Mouse (Mus musculus) adrenal gland (tissue): Measurements from ENCODE around the gene Sla2.

ENCODE experiments used
- intact Hi-C: fragments of 180-260 bp; cut with DNase I; formaldehyde crosslinking; loops from one replicate; pipeline ENCODE4 v1.15.1; 2025

Sla2 gene

DNA sequence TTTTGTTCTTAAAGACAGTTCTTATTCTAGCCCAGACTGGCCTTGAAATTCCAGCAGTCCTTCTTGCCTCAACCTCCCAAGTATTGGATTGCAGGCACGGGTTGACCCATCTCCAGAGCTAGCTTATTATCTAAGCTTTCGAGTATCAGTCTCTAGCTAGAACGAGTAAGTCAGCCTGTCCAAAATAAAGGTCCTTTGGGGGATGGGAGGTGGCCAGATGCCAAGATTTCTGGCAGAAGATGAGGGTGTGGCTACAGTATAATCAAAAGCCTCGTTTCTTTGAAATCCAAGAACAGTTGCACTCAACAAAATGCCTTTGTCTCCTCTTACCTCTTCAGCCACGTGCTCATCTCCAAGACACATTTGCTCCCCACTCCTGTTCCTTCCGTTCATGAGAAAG lies 16.5 kb downstream of the Sla2 start:
- intact Hi-C loops, result loop anchor here (5.0 to 10.0 kb wide), 2 partner anchors 127 to 224 kb away; no protein-coding TSS in a partner anchor

DNA sequence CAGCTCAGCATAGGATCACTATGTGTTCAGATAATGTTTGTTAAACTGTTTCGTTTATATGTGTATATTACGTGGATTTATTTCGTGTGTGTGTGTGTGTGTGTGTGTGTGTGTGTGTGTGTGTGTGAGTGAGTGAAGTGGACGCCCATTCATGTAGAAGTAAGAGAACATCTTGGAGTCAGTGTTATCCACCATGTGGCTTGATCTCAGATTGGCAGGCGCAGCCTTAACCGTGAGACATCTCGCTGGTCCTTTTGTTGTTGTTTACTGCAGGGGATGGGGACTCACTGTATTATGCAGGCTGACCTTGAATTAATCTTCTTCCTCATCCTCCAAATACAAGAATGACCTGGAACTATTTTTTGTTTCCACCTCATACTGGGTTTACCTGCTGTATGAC lies 17.4 kb downstream of the Sla2 start:
- intact Hi-C loops, result no loop called here

- intact Hi-C loops, result no loop called here
Measured at GRCm38 (mm10) chr2:156868994-156869393, 18.0 kb downstream of the Sla2 start.

DNA sequence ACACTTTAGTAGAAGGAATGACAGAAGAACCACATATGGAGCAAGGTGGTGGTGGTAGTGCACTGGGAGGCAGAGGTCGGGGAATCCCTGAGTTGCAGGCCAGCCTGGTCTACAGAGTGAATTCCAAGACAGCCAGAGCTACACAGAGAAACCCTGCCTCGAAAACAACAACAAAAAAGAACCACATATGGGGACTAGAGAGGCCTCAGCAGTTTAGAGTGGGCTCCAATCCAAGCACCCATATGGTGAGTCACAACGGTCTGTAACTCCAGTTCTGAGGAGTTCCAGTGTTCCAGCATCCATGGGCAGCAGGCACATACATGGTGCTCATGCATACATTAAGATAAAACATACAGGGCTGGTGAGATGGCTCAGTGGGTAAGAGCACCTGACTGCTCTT lies 22.5 kb downstream of the Sla2 start:
- intact Hi-C loops, result no loop called here

DNA sequence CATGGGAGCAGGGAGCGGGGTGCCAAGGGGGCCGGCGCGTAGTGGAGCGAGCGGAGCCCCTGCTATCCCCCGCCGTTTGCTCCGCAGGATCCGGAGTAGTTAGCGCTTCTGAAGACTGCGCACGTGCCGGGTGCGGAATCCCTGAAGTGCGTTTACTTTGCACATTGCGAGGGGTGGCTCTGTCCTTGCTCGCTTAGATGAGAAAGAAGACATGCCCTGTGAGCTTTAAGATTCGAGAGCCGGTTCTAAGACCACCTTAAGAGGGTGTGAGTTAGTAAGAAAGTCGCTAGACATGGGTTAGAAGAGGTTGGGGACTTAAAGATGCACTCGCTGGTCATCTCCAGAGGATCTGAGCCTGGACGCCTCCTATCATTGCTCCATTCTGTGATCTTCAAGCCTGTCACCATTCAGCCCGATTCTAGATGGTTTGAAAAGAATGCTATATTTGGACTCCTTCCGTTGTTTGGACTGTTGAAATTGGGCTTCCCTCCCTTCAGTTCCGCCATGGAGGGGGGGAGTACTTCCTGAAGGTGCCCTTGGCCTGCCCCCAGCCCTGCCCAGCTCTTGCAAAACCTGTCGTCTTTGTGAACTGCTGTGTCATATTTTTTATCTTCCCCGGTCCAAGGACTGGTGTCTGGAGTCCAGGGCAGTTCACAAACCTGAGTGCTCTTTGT lies 23.4 kb downstream of the Sla2 start:
- intact Hi-C loops, result no loop called here

DNA sequence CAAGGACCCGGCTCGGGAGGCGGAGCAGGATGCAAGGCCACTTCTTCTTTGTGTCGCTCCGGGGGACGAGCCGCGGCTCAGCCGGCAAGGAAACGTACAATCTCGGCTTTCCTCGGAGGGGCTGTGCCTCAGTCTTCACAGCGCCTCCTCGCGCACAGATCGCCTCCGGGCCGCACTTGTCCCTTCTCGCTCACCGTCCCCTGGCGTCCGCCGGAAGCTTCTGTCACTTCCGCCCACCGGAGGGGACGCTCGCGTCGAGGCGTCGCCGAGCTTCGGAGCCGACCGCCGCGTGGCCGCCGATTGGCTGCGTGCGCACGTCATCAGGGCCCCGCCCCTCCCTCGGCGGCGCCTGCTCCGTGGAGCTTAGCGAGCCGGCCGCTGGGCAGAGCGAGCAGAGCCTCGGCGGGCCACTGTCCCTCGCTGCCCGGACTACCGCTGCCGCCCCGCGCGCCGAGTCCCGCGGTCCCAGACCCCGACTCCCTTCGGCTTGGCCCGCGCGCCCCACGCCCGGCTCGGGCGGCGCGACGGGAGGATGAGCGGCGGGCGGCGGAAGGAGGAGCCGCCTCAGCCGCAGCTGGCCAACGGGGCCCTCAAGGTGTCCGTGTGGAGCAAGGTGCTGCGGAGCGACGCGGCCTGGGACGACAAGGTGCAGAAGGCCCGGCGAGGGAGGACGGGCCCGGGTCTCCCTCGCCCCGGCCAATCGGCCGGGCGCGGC lies 24.1 kb downstream of the Sla2 start, which contains the start of gene Rab5if:
Gene Rab5if (plus strand): TSS at position 357 of the 715 bp plus-strand sequence.
- intact Hi-C loops, result no loop called here

- intact Hi-C loops, result no loop called here
Measured at GRCm38 (mm10) chr2:156862041-156862717, 24.8 kb downstream of the Sla2 start.

DNA sequence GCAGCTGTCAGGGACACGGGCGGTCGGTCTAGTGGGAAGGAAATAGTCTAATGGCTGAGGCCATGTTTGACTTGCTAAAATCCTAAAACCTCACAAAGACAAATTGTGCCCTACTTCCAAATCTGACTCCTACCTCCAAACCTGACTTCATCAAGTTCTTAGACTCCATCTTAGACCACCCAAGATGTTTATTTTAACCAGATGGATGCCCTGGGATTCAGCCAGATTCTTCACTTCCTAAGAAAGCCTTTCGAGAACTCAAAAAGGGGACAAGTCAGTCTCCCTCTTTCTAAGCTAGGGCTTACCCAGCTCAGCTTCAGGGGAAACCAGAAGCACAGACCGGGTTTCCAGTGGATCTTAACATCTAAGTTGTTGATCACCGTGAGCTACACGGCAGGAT lies 28.3 kb downstream of the Sla2 start:
- intact Hi-C loops, result no loop called here

GRCm38 (mm10) chr2:156857835-156858234 lies 29.2 kb downstream of the Sla2 start, which contains the start of gene 4930518I15Rik:
Gene 4930518I15Rik, minus strand, starts transcription at chr2:156857946.
- intact Hi-C loops, result no loop called here

- intact Hi-C loops, result no loop called here
Measured at GRCm38 (mm10) chr2:156857385-156857791, 29.6 kb downstream of the Sla2 start.

GRCm38 (mm10) chr2:156856311-156856710 lies 30.7 kb downstream of the Sla2 start:
- intact Hi-C loops, result no loop called here

DNA sequence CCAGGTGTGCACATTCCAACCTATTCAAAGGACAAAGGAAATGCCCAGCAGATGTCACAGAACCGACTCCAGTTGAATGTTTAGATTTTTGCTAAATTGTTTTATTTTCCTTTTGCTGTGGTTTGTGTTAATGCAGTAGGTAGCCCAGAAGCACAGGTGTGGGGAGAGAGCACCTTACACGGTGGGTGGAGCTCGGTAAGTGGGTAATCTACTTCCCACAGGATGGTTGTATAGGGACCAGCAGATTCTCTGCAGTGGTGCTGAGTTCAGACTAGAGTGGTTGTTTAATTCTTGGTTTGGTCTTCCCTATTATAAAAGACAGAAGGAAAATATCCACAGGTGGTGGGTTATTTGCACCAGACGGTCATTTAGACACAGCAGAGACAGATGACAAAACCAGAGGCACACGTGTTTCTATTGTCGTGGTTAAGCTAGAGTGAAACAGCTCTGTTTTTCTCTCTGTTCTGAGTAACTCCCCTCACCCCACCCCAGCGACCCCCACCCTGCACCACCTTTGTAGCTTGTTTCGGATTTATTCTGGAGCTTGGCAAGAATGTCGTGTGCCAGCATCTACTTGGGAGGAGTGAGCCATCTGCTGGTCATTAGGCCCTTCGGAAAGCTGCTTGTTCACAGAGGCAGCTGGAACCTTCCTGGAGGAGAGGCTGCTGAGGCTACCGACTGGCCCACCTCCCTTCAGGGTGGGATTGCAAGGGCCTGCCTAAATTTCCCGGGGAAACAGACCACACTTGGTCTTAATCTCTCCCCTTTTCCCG lies 32.8 kb downstream of the Sla2 start:
- intact Hi-C loops, result loop anchor here (5.0 kb wide), 1 partner anchor 47 kb away; no protein-coding TSS in a partner anchor

DNA sequence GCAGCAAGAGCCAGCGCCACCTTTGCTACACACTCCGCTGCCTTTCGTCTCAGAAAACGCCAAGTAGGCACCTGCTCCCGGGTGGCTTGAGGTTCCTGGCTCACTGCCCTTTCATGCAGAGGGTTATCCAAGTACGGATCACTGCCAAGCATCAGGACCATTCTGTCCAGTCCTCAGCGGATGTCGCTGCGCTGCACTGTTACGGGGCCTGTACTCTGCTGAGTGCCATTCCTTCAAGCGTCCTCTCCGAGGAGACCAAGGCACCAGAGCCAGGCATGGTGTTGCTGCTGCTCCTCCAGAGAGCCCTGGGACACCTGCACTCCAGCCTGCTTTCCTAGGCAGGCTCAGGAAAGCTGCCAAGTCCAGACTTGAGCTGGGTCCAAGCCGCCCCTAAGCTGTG lies 33.4 kb downstream of the Sla2 start:
- intact Hi-C loops, result loop anchor here (5.0 kb wide), 1 partner anchor 46 kb away; no protein-coding TSS in a partner anchor

DNA sequence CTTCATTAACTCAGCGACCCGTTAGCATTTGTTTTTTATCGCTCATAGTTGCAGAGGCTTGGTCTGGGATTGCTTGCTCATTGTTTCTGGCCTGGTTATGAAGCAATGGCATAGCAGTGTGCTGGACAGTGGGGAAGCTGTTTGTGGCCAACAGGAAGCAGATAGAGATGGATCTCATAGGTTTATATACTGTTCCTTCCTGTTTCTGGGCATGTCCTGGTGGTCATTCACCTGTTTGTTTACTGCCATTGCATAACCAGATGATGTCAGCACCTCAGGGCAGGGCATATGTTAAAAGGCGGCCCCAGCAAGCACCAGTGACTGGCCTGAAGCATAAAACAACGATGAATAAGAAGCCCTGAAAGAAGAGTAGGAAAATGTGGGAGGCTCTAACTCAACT lies 36.5 kb downstream of the Sla2 start:
- intact Hi-C loops, result loop anchor here (5.0 kb wide), 1 partner anchor 43 kb away; no protein-coding TSS in a partner anchor

DNA sequence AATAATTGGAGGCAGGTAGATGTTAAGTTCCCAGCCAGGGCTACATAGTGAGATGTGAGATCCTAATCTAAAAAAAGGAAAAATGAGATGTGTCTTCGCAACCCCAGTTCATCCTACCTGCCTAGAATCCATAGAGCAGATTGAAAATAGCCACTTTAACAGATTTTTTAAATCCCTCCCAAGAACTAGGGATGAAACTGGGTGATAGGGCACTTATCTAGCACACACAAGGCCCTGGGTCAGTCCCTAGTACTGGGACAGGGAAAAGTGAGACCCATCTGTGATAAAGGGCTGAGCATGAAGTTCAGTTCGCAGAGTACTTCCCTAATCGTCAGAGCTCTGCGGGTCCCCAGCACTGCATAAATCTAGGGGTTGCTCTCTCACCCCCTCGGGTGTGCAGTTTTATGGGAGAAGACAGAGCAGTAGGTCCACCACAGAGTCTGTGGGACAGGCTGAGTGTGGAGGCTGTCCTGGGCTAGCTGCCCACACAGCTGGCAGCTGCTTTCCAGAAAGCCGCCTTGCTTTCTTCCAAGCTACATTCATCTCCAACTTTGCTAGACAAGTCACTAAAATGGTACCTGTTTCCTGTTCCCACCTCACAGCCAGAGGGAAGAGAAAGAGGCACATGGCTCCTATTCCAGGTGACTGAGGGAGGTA lies 38.3 kb downstream of the Sla2 start:
- intact Hi-C loops, result no loop called here

DNA sequence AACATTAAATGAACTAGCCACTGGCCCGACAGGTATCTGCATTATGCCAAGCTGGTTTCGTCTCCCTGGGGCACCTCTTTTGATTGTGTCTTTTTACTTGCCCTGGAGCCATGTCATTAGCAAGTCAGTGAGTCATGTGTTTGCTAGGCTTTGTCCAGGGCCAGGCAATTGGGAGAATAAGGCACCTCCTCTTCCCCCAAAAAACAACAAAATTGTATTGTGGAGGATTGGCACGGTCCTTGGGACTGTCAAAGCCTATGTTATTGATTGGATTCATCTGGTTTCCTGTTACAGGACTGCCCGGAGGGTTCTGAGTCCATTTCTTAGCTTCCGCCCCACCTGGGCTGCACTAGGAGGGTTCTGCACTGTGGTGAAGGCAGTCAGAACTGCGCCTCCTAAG lies 39.3 kb downstream of the Sla2 start:
- intact Hi-C loops, result no loop called here

GRCm38 (mm10) chr2:156844715-156845114 lies 42.3 kb downstream of the Sla2 start:
- intact Hi-C loops, result no loop called here

DNA sequence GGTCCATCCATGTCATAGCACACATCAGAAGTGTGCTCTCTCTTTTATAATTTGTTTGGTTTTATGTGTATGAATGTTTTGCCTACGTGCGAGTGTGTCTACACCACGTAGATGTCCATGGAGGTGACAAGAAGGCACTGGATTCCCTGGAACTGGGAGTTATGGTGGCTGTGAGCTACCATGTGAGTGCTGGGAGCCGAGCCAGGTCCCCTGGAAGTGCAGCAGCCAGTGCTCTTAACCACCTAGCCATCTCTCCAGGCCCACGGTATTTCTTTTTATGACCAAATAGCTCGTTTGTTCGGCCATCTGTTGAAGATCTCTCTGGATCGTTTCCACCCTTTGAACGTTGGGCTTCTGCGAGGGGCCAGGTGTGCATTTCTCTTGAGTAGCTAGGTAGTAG lies 43.7 kb downstream of the Sla2 start:
- intact Hi-C loops, result no loop called here

GRCm38 (mm10) chr2:156842711-156843110 lies 44.3 kb downstream of the Sla2 start:
- intact Hi-C loops, result no loop called here

- intact Hi-C loops, result no loop called here
Measured at GRCm38 (mm10) chr2:156841841-156842706, 44.9 kb downstream of the Sla2 start.
